Mouse (Mus musculus) hindbrain, embryonic 16.5 days (tissue): ENCODE data around the gene Rab11fip5. TPM values are rescaled to one million over a fixed set of nuclear protein-coding genes. Genes with fewer than 3 reads are reported as not detected.
A peak's percentile ranks its signal among the peaks of the same experiment; 100 is the strongest.

Experiments
- ATAC-seq: fragments of 200-750 bp; cut with Nextera tagmentation; 2 replicates; pipeline ENCODE4 v1.8.0; 2017; ENCODE audit warnings: moderate TSS enrichment, moderate library complexity
- H3K27ac ChIP-seq: fragments of 300-500 bp; sonication (generic); 2 replicates; pipeline ENCODE4 v1.5.1; 2014; ENCODE audit warnings: low read depth, mild to moderate bottlenecking, control low read depth, low read length, moderate library complexity
- H3K27me3 ChIP-seq: fragments of 300-500 bp; sonication (generic); replicated peaks from 2 replicates; pipeline ENCODE4 v1.6.1; 2014; ENCODE audit warnings: low read length; ENCODE audit not compliant: control insufficient read depth, insufficient read depth
- H3K36me3 ChIP-seq: fragments of 300-500 bp; sonication (generic); 2 replicates; pipeline ENCODE4 v1.6.1; 2014; ENCODE audit warnings: mild to moderate bottlenecking, low read length, moderate library complexity, mixed read lengths; ENCODE audit not compliant: control insufficient read depth, insufficient read depth
- H3K4me1 ChIP-seq: fragments of 300-500 bp; sonication (generic); 2 replicates; pipeline ENCODE4 v1.6.1; 2014; ENCODE audit warnings: low read depth, low read length; ENCODE audit not compliant: control insufficient read depth, insufficient read depth
- H3K4me2 ChIP-seq: fragments of 300-500 bp; sonication (generic); 2 replicates; pipeline ENCODE4 v1.6.1; 2014; ENCODE audit warnings: mild to moderate bottlenecking, low read length, control low read depth, moderate library complexity
- H3K4me3 ChIP-seq: fragments of 300-500 bp; sonication (generic); 2 replicates; pipeline ENCODE4 v1.5.1; 2014; ENCODE audit warnings: mild to moderate bottlenecking, low read length, control low read depth, moderate library complexity
- H3K9ac ChIP-seq: fragments of 300-500 bp; sonication (generic); 2 replicates; pipeline ENCODE4 v1.6.1; 2014; ENCODE audit warnings: low read depth, mild to moderate bottlenecking, control low read depth, low read length, moderate library complexity
- H3K9me3 ChIP-seq: fragments of 300-500 bp; sonication (generic); 2 replicates; pipeline ENCODE4 v1.6.1; 2014; ENCODE audit warnings: mild to moderate bottlenecking, low read length, moderate library complexity; ENCODE audit not compliant: control insufficient read depth
- WGBS: fragments of 180-500 bp; shearing (Covaris S2); extraction: QIAGEN DNeasy Blood & Tissue Kit; methylation state at CpG from one replicate; pipeline ENCODE4 v1.1.7; 2014; 5-methylcytosine and 5-hydroxymethylcytosine counted together
- microRNA-seq: library from miRNA; unstranded; fragments of <30 nt; microRNA quantifications from one replicate; pipeline ENCODE4, GENCODE M21; 2017
- polyA plus RNA-seq: library from polyadenylated mRNA; unstranded; fragments of >200 nt; fragmentation: Nextera tagmentation; extraction: Ambion mirVana; gene quantifications from 2 replicates; pipeline ENCODE4 v1.2.1, GENCODE M21; 2015

The Rab11fip5 gene
- polyA plus RNA-seq, 1 experiment from 2014 or later: 24.3 TPM

DNA sequence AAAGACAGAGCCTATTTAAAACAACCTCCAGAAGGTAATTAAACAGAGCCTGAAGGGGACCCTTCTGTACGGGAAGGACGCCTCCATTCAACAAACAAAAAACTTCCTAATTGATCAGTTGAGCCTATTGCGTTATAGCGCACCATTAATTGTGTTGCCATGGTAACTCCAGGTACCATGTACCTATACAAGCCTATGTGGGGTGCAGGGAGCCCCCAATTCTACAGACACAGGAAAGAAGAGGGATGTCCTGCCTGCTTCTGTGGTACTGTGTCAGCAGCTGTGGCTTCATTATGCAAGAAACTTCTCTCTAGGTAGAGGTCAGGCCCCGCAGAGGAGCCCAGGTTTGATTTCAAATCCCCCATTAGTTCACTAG lies 80.4 kb downstream of the Rab11fip5 start:
- no peak overlapping the region for H3K4me3 ChIP-seq
- H3K9ac ChIP-seq: no peak overlapping the region
- H3K27me3 ChIP-seq: no peaks in the 10 kb centered on the region
- H3K4me1 ChIP-seq: peaks cover 18% of the 10 kb centered on the region
- H3K36me3 ChIP-seq: peaks cover 2% of the 10 kb centered on the region; the same call in 1 of the 2 replicates
- peak overlapping the region; percentile 36; the same call in 1 of the 2 replicates for H3K27ac ChIP-seq
- 0 out of 2 replicates have a peak, but pooled peaks have one; percentile 34 for ATAC-seq
- peaks cover 4% of the 10 kb centered on the region; the same call in 1 of the 2 replicates for H3K9me3 ChIP-seq
- H3K4me2 ChIP-seq: no peak overlapping the region
- 45% methylated on average over 5 of the region's 5 CpGs for WGBS

DNA sequence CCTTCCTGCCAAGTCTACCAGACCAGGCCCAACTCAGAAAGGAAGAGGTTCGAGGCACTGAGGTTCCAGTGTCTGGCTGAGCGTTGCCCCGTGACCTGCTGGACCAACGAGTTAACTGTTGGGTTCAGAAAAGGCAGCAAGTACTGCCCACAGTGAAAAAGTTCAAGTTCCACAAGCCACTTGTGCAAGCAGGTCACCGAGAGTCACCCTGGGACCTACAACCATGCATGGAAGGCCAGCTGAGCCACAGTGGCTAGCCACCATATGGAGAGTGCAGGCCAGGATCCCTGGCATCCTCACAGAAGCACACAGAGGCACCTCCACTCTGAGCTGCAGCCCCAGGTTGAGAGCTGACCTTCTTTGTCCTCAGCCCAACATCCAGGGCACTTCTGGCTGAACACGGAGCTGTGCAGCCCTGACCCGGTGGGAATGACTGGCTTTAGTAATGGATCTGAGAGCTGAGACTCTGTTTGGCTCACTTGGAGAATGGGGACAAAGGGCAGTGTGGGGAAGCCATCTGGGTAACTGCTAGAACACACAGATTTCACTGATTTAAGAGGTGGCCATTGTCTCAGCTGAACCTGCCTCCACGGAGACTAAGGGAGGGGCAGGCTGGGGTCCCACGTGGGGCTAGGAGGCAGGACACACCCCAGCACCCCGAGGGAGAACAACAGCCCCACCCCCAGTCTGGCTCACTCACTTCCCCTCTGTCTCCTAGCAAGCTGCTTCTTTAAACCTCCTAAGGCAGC lies 81.0 kb downstream of the Rab11fip5 start:
- Histone ChIP-seq H3K9me3 (no peaks in the 10 kb centered on the region), H3K36me3 (no peaks in the 10 kb centered on the region), H3K27ac (peak overlapping the region; percentile 36; the same call in 1 of the 2 replicates), H3K4me3 (no peak overlapping the region), H3K9ac (no peak overlapping the region), H3K27me3 (no peaks in the 10 kb centered on the region), H3K4me1 (peaks cover 18% of the 10 kb centered on the region), H3K4me2 (no peak overlapping the region)
- 0 out of 2 replicates have a peak, but pooled peaks have one; percentile 46 for ATAC-seq
- WGBS: 47% methylated on average over 10 of the region's 10 CpGs

DNA sequence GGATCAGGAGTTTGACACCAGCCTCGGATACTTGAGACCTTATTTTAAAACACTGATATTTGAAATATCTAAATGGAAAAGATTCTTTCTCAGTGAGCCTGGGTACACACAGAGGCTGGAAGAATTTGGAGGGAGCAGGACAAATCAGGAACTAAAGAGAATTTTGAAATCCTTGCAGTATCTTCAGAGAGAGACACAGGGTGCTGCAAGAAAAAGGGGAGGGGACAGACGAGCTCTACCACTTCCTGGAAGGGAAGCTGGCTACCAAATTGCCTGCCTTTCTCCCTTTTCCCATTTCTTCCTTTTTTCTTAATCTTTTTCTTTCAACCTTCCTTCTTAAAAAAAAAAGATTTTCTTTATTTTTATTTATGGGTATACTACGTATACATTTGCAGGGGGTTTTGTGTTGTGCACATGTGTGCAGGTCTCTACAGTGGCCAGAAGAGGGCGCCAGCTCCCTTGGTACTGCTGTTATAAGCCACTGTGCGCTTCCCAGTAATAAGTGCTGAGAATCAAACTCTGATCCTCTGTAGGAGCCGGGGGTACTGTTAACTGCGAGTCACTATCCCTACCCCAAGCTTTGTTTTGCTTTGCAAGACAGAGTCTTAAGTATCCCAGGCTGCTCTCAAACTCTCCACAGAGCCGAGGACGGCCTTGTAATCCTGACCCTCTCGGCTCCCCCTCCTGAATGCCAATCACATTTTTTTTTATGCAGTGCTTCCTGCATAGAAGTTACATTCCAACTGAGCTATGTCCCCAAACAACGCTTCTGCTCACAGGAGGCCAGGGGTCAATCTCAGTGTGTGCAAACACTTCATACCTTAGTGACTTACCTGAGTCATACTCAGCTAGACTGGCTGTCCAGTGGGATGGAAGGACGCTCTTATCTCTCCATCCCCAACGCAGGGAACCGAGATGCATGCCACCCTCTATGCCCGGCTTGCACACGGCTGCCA lies 83.3 kb downstream of the Rab11fip5 start:
- no peaks in the 10 kb centered on the region for H3K9me3 ChIP-seq
- no peak for ATAC-seq
- H3K4me1 ChIP-seq: peaks cover 18% of the 10 kb centered on the region
- H3K4me3 ChIP-seq: no peak overlapping the region
- no peaks in the 10 kb centered on the region for H3K36me3 ChIP-seq
- H3K27ac ChIP-seq: no peak overlapping the region
- H3K4me2 ChIP-seq: no peak overlapping the region
- WGBS: 92% methylated on average over 16 of the region's 16 CpGs
- no peak overlapping the region for H3K9ac ChIP-seq
- H3K27me3 ChIP-seq: no peaks in the 10 kb centered on the region

DNA sequence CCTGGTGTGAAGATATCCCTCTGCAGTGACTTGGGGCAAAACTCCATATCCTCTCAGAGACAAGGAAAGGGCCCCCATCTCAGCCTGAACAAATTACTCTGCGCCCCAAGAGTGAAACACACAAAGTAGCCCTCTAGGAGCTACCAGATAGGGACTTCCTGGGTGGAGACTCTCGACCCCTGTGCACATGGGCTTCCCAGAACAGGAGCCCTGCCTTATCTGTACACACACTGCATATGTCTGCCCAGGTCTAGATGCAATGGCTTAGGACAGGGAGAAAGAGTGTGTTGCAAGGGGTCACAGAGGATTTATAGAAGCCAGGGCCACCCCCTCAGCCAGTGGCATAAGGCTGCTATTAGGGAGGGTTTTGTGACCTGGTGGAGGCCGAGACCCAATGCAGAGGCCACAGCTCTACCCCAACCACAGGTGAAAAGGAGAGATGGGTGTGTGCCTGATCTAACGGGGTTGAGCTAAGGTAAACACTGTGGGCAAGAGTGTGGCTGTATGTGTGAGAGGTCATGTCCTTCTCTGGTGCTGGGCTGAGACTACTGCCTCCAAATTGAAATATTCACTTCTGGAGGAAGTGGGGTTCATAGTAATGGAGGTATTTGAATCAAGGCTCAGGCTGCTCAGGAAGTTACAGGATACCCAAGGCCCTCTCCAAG lies 86.1 kb downstream of the Rab11fip5 start:
- H3K36me3 ChIP-seq: no peaks in the 10 kb centered on the region
- H3K4me3 ChIP-seq: no peak overlapping the region
- no peak overlapping the region for H3K27ac ChIP-seq
- H3K9me3 ChIP-seq: no peaks in the 10 kb centered on the region
- 91% methylated on average over 4 of the region's 4 CpGs for WGBS
- no peak for ATAC-seq
- H3K4me1 ChIP-seq: peaks cover under 1% of the 10 kb centered on the region; the same call in 1 of the 2 replicates
- no peaks in the 10 kb centered on the region for H3K27me3 ChIP-seq
- H3K9ac ChIP-seq: no peak overlapping the region
- H3K4me2 ChIP-seq: no peak overlapping the region

DNA sequence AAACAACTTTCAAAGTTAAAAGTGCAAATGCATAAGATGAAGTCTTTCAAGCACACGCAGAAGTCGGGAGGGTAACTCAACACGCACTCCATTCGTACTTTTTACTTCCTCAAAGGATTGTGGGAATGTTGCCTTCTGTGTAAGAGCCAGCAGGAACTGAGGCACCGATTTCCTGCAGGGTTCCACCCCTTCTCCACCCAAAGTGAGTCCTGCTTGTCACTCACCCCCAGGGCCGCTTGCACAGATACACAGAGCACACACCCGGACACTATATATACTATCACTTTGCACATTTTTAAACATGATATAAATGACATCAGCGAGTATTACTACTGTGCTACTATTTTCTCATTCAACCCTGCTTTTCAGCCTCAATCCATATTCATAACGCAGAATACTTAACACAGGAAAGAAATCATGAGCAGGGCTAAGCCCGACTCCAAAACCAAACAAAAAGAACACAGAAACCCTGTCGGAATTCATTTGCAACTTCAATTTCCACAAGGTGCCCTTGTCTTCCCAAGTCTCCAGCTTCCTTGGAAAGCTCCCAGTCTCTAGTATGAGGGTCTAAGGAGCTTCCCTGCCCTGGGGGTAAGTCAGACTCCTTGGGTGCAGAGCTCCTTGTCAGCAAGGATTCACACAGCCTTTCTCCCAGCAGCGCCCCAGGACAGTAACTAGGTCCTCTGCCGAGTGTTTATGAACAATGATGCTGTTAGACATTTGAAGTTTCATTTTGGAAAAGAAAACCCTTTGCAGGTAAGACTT lies 88.0 kb downstream of the Rab11fip5 start:
- H3K27ac ChIP-seq: no peak overlapping the region
- no peaks in the 10 kb centered on the region for H3K4me1 ChIP-seq
- no peak overlapping the region for H3K9ac ChIP-seq
- 88% methylated on average over 13 of the region's 13 CpGs for WGBS
- H3K36me3 ChIP-seq: no peaks in the 10 kb centered on the region
- no peaks in the 10 kb centered on the region for H3K27me3 ChIP-seq
- no peaks in the 10 kb centered on the region for H3K9me3 ChIP-seq
- ATAC-seq: no peak
- no peak overlapping the region for H3K4me2 ChIP-seq
- no peak overlapping the region for H3K4me3 ChIP-seq

Small RNAs within 50 kb of the gene (microRNA-seq; reads per million reads assigned to microRNA genes)
- gene Mir705: not detected

Other genes starting within 250 kb of the Rab11fip5 start
- gene Spr, start 236.9 kb downstream of the Rab11fip5 start, polyA plus RNA-seq: 36.5 and 37.1 TPM in 2 replicates
- 1.1 TPM in 1 of 2 replicates, not detected in the other for gene Emx1, start 187.2 kb downstream of the Rab11fip5 start, polyA plus RNA-seq
- gene Sfxn5, start 41.2 kb downstream of the Rab11fip5 start, polyA plus RNA-seq: 49.1 and 61.3 TPM in 2 replicates
- gene Noto, start 49.3 kb upstream of the Rab11fip5 start, polyA plus RNA-seq: not detected in 2 replicates
- 81.4 and 82.8 TPM in 2 replicates for gene Smyd5, start 57.4 kb upstream of the Rab11fip5 start, polyA plus RNA-seq
- 561 TPM in 2 replicates for gene Cct7, start 76.9 kb upstream of the Rab11fip5 start, polyA plus RNA-seq
- 33.2 and 34.9 TPM in 2 replicates for gene Pradc1, start 77.3 kb upstream of the Rab11fip5 start, polyA plus RNA-seq
- gene Fbxo41, start 128.4 kb upstream of the Rab11fip5 start, polyA plus RNA-seq: 9.8 and 10.3 TPM in 2 replicates
- gene Egr4, start 139.0 kb upstream of the Rab11fip5 start, polyA plus RNA-seq: not detected in 2 replicates
- gene Alms1, start 212.9 kb upstream of the Rab11fip5 start, polyA plus RNA-seq: 4.2 and 4.3 TPM in 2 replicates